Mouse (Mus musculus) frontal cortex, postnatal 10 days (tissue): Measurements from ENCODE around the gene Dmkn.

ENCODE experiments used
- DNase-seq, 2 experiments: peaks; one replicate each; pipeline ENCODE4 v3.0.0; 2022; ENCODE audit warnings: low spot score in 2 of 2, mixed read lengths in 1 of 2

The Dmkn gene

DNA sequence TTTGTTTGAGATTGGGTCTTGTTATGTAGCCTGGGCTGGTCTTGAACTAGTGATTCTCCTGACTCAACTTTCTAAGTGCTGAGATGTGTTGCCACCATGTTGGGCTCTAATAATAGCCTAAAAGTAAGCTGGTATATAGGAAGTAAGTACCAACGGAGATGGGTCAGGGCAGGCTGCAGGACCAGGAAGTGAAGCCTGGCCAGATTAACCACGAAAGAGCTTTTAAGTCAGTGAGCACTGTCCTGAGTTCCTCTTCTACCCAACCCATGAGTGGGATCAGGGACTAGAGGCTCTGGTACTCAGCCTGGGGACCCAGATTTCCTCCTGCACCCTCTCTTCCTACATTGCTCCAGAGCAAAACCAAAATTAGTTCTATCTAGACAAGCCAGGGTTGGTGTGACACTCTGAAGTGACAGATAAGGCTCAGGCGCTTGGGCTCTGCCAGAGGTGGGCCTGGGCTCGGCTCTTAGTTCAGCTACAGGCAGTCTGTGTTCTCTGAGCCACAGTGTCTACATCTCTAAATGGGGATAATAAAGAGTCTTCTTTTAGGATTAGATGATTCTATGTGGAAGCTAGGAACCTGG lies 1.7 kb upstream of the Dmkn start:
- DNase-seq: no peak

DNA sequence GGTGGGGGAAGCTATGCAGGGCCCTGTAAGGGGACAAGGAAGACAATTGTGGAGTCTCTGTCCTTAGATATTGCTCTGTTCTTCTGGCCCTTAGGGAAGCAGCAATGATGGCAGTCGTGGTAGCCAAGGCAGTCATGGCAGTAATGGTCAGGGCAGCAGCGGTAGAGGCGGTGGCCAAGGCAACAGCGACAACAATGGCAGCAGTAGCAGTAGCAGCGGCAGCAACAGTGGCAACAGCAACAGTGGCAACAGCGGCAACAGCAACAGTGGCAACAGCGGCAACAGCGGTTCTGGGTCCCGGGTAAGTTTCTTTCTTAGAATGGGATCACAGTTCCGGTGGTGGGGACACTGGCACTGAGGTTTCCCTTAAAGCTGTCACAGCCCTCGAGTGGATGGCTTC lies 1.6 kb downstream of the Dmkn start:
- DNase-seq: no peak

DNA sequence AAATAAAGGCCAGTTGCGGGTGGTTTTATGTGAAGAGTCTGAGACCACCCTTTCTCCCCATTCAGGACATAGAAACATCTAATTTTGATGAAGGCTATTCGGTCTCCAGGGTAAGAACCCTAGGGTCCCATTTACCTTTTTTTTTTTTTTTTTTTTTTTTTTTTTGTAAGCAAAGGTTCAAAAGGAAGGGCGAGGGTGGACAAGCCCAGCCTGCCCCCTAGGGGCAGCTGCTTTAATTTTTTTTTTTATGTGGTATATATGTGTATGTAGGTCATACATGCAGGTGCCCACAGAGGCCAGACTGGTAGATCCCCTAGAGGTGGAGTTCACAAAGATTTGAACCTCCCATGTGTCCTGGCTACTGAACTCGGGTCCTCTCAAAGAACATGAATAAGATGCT lies 2.9 kb downstream of the Dmkn start:
- no peak for DNase-seq

DNA sequence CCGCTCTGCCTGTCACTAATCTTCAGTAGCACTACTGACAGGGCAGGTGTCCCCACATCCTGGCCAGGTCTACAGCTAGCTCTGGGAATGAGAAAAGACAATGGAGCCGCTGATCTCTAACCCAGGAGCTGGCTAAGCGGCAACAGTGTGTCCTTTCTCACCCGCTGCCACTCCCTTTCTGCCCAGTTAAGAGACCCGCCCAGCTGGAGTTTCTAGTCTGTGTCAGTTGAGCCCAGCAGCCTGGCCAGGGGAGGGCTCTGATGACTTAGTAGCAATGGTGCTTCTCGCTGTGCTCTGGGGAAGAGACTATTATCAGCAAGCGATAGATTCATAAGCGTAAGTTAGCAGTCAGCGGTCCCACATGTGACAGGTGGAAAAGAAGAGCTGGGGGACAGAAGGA lies 5.7 kb downstream of the Dmkn start:
- DNase-seq: no peak

DNA sequence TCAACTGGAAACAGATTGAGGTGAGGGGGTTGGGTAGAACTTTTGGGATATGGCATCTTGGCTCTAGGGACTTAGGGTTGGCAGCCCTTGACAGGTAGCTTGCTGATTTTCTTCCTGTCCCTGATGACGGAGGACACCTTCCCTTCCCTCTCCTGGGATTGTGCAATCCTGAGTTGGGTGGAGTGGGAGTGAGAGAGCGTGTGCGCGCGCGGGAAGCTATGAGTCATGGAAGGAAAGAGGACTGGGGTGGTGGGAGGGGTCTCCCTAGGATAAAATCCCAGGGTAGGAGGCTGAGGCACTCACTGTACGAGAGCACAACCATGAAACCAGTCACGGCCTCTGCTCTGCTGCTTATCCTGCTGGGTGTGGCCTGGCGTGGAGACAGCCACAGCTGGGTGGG lies 12.5 kb downstream of the Dmkn start:
- DNase-seq: no peak

DNA sequence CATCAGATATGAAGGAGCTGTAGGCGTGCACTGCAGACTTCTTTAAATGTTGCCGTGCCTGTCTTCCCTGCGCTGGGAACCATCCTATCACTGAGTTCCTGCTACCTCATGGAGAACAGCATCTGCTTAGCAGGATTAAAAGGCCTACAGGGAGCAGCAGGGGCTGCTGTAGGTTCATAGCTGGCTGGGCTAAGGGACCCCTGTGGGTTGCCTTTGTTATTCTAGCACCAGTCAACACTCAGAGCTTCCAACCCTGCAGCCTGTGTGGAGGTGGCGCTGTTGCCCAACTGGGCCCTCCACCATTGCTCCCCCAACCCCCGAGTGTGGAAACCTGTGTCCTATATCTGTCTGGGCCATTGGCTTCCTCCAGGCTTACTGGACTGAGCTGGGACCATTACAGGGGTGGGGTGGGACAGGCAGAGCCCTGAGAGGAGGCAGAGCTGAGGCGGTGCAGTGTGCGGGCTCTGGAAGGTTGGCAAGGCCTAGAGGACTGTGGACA lies 13.6 kb downstream of the Dmkn start:
- DNase-seq: no peak

DNA sequence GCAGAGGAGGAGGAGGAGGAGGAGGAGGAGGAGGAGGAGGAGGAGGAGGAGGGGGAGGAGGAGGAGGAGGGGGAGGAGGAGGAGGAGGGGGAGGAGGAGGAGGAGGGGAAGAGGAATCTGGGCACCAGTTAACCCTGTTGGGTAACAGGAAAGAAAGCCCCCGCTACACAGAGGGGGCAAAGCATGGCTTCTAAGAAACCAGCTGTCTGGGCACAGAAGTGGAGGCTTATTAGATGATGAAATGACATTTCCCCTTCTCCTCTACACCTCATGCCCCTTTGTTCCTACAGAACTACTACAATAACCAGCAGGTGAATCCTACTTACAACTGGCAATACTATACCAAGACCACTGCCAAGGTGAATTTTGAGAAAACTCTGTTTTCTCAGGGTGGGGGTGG lies 14.4 kb downstream of the Dmkn start:
- DNase-seq: no peak

DNA sequence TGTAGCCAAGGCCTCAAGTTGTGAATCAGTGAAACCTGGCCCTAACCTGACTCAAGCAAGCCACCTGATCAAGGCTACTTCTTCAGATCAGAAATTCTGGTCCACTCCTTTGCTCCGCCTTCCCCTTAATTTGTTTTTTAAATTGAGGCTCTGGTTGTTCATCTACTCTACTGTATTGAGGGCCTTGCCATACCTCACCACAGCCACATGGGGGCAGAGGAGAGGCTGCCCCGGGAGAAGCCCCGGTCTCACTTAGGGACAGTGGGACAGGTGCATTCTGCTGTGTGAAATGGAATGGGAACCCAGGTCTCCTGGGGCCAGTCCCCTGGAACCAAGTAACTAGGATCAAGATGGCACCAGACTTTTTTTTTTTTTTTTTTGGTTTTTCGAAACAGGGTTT lies 18.2 kb downstream of the Dmkn start:
- no peak for DNase-seq

DNA sequence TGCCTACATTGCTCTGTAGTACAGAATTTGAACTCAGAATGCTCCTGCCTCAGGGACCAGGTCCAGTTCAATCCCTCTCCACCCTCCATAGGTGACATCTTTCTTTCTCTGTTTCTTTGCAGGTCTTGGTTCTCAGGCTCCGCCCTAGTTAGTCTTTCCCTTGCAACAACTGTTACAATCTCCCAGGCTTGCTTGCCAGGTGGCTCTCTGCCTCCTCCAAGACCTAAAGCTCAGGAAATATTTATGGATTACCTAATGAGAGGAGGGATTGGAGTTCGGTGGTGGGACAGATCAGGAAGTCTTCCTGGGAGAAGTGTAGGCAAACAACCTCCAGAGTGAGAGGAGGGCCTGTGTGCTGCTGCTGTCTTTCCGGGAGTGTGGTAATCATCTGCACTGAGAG lies 19.1 kb downstream of the Dmkn start:
- DNase-seq: no peak

DNA sequence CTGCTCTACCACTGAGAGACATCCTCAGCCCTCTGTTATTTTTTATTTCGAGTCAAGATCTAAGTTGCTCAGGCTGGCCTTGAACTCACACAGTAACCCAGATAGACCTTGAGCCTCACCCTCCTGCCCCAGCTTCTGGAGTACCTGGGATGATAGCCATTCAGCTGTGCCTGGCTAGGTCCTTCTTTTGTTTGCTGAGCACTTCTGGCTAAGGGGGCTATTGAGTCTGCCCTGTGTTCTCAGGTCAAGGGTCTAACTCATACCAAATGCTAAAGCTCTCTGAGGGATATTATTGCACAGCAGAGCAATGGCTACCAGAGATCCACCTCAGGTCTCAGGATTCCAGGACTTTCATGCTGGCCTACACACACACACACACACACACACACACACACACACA lies 21.6 kb downstream of the Dmkn start:
- DNase-seq: no peak

DNA sequence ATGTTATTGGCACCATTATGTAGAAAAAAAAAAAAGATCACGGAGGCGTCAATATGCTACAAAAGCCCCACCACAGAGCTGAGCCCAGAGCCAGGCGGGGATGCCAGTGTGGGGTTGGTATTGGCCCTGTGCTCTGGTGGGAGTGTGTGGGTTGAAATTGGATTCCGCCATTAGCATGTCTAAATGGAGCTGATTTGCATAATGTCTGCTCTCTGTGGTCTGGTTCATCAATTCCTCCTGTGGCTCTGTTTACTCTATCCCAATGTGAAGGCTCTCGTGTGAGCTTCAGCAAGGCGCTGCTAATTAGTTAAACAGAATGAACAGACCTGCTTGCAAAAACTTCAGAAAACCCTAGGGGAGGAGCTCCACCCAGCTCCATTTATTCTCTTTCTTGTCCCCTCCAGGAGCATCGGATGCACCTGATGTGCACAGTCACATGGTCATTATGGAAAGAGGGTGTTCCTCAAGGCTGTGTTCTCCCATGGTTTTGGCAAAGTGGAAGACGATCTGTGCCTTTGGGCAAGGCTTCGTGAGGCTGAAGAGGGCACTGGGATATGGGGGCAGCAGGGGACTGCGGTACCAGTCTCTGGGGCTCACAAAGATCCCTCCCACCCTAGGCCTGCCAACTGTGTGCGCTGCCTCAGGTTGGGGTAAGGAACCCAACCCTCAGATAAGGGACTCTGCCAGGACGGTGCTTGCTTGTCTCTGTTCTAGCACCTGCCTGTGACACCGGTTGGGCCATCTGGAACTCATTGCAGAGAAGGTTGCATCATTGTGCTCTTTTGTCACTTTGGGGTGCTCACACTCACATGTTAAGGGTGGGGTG lies 22.4 kb downstream of the Dmkn start:
- DNase-seq: peak; percentile 27 to 35

DNA sequence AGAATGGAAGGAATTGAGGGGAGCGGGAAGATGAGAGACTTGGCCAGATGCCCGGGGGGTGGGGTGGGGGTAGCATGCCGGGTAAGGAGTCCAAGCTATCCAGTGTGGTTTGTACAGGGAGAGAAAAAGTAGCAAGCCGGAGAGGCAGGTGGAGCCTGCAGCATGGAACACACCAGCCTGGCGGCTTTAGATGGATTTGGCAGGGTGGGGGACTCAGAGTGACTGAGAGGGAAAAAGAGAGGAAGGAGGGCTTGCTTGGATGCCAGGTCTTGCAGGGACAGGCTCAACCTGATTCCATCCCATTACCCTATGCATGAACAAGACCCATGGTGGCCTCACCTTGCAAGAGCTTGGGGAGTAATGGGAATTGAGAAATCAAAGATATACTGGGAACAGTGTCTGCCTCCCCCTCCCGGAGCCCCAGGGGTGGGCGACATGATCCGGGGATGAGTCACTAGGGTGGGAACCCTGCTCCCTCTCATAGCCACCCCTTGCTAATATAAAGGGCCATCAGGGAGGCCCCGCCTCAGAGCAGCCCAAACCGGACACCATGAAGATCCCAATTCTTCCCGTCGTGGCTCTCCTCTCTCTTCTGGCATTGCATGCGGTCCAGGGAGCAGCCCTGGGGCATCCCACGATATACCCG lies 23.9 kb downstream of the Dmkn start, which contains the start of gene Krtdap:
Gene Krtdap, plus strand, starts transcription at position 520 of the 646 bp plus-strand sequence.
- DNase-seq: no peak

DNA sequence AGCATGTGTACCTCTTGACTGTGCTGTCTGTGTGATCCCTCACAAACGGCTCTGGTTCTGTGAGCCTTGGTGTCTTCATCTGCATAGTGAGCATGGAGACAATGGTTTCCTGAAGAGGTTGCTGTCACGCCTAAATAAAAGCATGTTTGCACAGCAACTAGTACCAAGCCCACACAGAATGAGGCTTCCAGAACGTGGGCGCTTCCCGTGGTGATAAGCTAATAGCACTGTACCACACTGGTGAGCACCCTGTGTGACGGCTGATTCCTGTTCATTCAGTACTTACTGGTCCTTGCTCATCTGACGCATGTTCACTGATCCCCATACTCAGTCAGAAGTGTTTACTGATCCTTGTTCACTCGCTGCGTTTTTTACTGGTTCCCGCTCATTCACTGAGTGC lies 26.6 kb downstream of the Dmkn start:
- no peak for DNase-seq

DNA sequence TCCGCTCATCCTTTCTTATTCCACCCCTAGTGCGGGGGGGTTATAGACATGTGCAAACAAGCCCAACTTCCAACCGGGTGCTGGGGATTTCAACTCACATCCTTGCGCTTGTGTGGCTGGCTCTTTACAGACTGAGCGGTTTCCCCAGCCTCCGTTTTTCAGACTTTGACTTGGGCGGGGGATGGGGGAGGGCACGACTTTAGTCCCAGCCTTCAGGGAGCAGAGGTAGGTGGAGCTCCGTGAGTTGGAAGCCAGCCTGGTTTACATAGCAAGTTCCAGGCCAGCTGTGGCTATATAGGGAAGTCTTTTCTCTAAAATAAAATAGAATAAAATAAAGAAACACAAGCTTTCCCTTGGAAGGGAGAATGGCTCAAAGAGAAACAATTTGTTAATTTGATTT lies 28.4 kb downstream of the Dmkn start:
- DNase-seq: no peak

DNA sequence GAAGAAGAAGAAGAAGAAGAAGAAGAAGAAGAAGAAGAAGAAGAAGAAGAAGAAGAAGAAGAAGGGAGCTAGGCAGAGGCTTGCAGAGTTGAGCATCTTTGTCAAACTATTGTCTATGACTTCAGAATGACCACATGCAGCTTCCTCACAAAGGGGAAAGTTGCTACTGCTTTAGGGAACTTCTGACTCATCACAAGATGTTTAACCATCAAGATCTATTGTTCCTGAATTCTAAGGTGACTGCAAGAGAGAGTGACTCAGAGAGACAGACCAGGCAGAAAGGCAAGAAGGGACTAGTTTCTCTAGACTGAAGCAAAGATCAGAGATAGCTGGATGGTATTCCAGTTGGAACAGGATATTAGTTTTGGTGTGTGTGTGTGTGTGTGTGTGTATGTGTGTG lies 31.4 kb downstream of the Dmkn start:
- no peak for DNase-seq

DNA sequence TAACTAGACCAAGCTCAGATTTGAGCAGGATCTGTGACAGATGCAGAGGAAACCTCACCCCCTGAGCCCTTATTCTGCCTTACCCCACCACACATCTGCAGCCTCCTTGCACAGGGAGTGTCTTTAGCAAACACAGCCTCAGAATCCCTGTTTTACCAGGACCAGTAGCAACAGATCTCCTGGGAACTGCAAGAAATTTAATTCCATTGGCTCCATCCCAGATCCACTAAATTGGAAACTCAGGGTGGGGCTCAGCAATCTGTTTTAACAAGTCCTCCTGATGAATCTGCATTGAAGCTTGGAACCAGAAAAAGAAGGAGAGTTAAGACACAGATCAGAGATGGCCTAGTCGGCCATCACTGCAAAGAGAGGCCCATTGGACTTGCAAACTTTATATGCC lies 33.2 kb downstream of the Dmkn start:
- DNase-seq: no peak

DNA sequence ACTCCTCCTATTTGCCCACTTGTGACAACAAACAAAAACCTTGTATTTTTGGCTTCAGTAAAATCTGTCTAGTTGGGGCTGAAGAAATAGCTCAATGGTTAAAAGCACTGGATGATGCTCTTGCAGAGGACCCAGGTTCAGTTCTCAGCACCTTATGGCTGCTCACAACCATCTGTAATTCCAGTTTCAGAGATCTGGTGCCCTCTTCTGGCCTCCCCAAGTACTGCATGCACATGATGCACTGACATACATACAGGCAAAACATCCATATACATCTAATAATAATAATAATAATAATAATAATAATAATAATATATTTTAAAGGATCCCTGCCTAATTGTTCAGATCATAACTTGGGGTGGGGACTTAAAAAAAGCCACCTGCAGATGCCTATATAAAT lies 37.1 kb downstream of the Dmkn start:
- no peak for DNase-seq

DNA sequence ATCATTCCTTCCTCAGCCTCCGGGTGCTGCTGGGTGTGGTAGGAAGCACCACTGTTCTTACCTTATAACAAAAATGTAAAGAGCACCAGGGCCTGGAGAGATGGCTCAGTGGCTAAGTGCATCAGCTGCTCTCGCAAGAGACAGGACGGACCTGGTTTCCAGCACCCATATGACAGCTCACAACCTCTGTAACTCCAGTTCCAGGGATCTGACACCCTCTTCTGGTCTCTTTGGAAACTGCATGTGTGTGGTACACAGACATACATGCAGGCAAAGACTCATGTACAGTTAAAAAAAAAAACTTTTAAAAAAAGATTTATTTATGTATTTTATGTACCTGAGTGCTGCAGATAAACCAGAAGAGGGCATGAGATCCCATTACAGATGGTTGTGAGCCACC lies 39.7 kb downstream of the Dmkn start:
- no peak for DNase-seq

DNA sequence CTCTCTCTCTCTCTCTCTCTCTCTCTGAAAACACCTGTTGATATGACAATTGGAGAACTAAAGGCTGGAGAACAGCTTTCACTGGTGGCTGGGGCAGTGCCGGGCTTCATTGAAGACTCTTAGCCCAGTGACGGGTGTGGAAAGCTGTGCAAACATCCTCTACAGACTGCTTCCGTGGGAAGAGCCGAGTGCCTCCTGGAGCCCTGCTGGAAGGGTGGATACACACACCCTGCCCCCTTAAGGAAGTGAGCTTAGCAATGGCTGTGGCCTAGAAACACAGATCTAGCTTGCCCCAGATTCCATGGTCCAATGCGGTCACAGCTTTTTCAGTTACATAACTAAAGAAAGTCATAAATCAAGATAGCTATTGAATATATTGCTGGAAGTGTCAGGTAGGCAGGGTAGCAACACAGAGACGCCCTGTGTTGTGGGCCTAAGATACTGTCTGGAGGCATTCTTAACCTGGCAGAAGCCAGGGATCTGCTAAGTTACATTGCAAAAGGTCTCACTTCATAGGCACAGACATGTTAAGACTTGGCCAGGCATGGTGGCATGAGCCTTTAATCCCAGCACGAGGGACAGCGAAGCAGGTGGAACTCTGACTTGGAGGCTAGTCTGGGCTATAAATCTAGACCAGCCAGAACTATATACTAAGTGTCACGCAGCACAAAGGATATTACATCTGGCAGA lies 40.6 kb downstream of the Dmkn start:
- no peak for DNase-seq

DNA sequence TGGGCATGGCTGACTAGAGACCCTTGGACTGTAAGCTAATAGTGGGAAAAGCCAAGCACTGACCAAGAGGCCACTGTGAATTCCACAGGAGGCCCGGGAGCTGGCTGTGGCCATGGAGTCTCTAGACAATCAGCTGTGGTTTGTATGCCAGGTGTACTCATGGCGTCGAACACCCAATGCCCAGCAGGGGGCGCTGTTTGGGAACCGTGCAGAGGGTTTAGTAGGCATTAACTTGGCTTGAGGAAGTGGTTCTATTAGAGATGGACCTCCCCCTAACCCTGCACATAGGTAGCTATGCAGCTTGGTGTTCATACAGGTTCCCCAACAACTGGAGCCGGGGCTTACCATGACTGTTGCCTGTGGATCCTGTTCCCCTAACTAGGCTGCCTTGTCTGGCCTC lies 42.4 kb downstream of the Dmkn start:
- DNase-seq: no peak

DNA sequence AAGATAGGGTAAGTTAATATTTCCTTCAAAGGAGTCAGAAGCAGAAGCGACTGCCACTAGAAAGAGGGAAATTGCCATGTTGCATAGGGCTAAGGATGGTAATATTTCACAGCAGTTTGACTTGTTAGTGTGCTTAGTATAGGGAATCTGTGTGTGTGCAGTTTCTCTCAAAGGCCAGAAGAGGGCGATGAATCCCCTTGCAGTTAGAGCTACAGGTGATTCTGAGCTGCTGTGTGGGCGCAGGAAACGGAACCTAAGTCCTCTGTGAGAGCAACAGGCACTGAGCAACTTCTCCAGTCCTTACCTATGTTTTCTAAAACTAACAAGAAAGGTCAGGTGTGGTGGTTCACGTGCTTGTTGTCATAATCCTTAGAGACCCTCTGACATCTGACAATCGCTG lies 46.8 kb downstream of the Dmkn start:
- no peak for DNase-seq

DNA sequence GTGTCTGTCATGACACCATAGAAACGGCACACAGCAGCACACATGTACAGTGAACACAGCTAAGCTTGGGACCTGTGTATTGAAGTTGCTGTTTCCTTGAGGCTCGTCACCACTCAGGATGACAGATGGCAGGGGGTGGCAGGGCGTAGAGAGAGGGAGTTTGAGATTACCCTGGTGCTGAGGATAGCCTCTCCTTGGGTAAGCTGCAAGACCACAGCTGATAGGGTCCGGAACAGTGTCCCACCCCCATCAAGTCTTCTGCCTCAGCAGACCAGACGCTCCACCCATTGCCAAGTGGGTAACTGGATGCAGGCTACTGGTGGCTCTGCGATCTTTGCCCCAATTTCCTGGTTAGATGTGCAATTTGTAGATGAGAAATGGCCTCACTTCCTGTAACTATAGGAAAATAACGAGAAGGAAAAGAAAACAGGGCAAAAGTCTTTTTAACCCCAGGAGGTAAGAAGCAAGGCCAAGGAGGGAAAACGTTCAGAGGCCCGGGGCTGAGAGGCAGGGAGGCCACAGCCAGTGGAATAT lies 48.3 kb downstream of the Dmkn start:
- no peak for DNase-seq
